Mouse (Mus musculus) heart, embryonic 16.5 days (tissue): ENCODE data around the gene Ppard. TPM values are rescaled to one million over a fixed set of nuclear protein-coding genes. Genes with fewer than 3 reads are reported as not detected.

ENCODE experiments used
- ATAC-seq: fragments of 200-750 bp; cut with Nextera tagmentation; replicated peaks from 2 replicates; pipeline ENCODE4 v1.8.0; 2017; ENCODE audit warnings: moderate number of reproducible peaks; ENCODE audit not compliant: insufficient read depth, low FRiP score; ENCODE audit errors: extremely low read depth
- H3K27ac ChIP-seq: fragments of 300-500 bp; sonication (generic); 2 replicates; pipeline ENCODE4 v1.5.1; 2014; ENCODE audit warnings: mild to moderate bottlenecking, low read length, control low read depth, moderate library complexity
- H3K27me3 ChIP-seq: fragments of 300-500 bp; sonication (generic); 2 replicates; pipeline ENCODE4 v1.6.1; 2014; ENCODE audit warnings: low read length, mixed read lengths; ENCODE audit not compliant: control insufficient read depth, insufficient read depth
- H3K36me3 ChIP-seq: fragments of 300-500 bp; sonication (generic); 2 replicates; pipeline ENCODE4 v1.6.1; 2014; ENCODE audit not compliant: control insufficient read depth, insufficient read depth
- H3K4me1 ChIP-seq: fragments of 300-500 bp; sonication (generic); 2 replicates; pipeline ENCODE4 v1.6.1; 2014; ENCODE audit warnings: low read length, mixed read lengths; ENCODE audit not compliant: control insufficient read depth, insufficient read depth
- H3K4me2 ChIP-seq: fragments of 300-500 bp; sonication (generic); 2 replicates; pipeline ENCODE4 v1.6.1; 2014; ENCODE audit warnings: low read depth, mild to moderate bottlenecking, control low read depth, low read length
- H3K4me3 ChIP-seq: fragments of 300-500 bp; sonication (generic); 2 replicates; pipeline ENCODE4 v1.5.1; 2014; ENCODE audit warnings: mild to moderate bottlenecking, control low read depth, low read length
- H3K9ac ChIP-seq: fragments of 300-500 bp; sonication (generic); 2 replicates; pipeline ENCODE4 v1.6.1; 2014; ENCODE audit warnings: low read length, control low read depth
- H3K9me3 ChIP-seq: fragments of 300-500 bp; sonication (generic); replicated peaks from 2 replicates; pipeline ENCODE4 v1.6.1; 2016; ENCODE audit warnings: low read length; ENCODE audit not compliant: control insufficient read depth
- WGBS: fragments of 180-500 bp; shearing (Covaris S2); extraction: QIAGEN DNeasy Blood & Tissue Kit; methylation state at CpG from one replicate; pipeline ENCODE4 v1.1.7; 2014; 5-methylcytosine and 5-hydroxymethylcytosine counted together
- polyA plus RNA-seq: library from polyadenylated mRNA; unstranded; fragments of >200 nt; fragmentation: Nextera tagmentation; extraction: Ambion mirVana; gene quantifications from 2 replicates; pipeline ENCODE4 v1.2.1, GENCODE M21; 2015

The Ppard gene
- polyA plus RNA-seq, 1 experiment from 2014 or later, result 1.2 TPM

- Histone ChIP-seq H3K4me3 (peak overlapping the region; percentile 73), H3K4me1 (peaks cover 35% of the 10 kb centered on the region), H3K9me3 (no peaks in the 10 kb centered on the region), H3K27me3 (peaks cover 10% of the 10 kb centered on the region; the same call in 1 of the 2 replicates), H3K36me3 (no peaks in the 10 kb centered on the region), H3K27ac (peak overlapping the region; percentile 91), H3K9ac (peak overlapping the region; percentile 94), H3K4me2 (peak overlapping the region; percentile 98)
- peak; percentile 52 for ATAC-seq
- WGBS, result under 1% methylated on average over 52 of the region's 54 CpGs
These were observed 117.5 kb downstream of the Ppard start for GRCm38 (mm10) chr17:28349901-28350465.

- H3K27me3 ChIP-seq, result peaks cover 10% of the 10 kb centered on the region; the same call in 1 of the 2 replicates
- peak; percentile 81 for ATAC-seq
- H3K4me1 ChIP-seq, result peaks cover 30% of the 10 kb centered on the region
These were observed 118.2 kb downstream of the Ppard start, which contains the start of gene Tead3 for GRCm38 (mm10) chr17:28350466-28351352. Tead3 (minus strand) TSS chr17:28350817.

More at GRCm38 (mm10) chr17:28350466-28351352, 118.2 kb downstream of the Ppard start, which contains the start of gene Tead3:
- Histone ChIP-seq H3K9me3 (no peaks in the 10 kb centered on the region), H3K36me3 (no peaks in the 10 kb centered on the region), H3K4me3 (peak within 1 kb of the TSS; percentile 73), H3K27ac (peak within 1 kb of the TSS; percentile 91), H3K9ac (peak within 1 kb of the TSS; percentile 94), H3K4me2 (peak within 1 kb of the TSS; percentile 98)
- under 1% methylated on average over 61 of the region's 73 CpGs for WGBS

Other genes with a start within 250 kb of the Ppard start
- 0.71 and 1.9 TPM in 2 replicates for gene Tcp11, start 152.1 kb upstream of the Ppard start, polyA plus RNA-seq
- gene Scube3, start 90.6 kb upstream of the Ppard start, polyA plus RNA-seq, result 0.51 and 0.64 TPM in 2 replicates
- 20.5 and 22.2 TPM in 2 replicates for gene Zfp523, start 55.6 kb upstream of the Ppard start, polyA plus RNA-seq
- gene Def6, start 24.9 kb upstream of the Ppard start, polyA plus RNA-seq, result 7.9 and 20.5 TPM in 2 replicates
- gene Fance, start 80.8 kb downstream of the Ppard start, polyA plus RNA-seq, result 17.6 and 21.1 TPM in 2 replicates
- gene Rpl10a, start 95.8 kb downstream of the Ppard start, polyA plus RNA-seq, result 279 and 343 TPM in 2 replicates
- 6.2 and 6.4 TPM in 2 replicates for gene Tead3, start 118.1 kb downstream of the Ppard start, polyA plus RNA-seq
- gene Tulp1, start 132.5 kb downstream of the Ppard start, polyA plus RNA-seq, result 2.1 and 3.1 TPM in 2 replicates